Mouse (Mus musculus): ENCODE measurements at regions not wholly inside any gene's neighbourhood (a gene's known extent, or its start where the extent isn't known, plus 50 kb on each side); places are given as distances from the start of the nearest gene placed in this dataset.

DNA sequence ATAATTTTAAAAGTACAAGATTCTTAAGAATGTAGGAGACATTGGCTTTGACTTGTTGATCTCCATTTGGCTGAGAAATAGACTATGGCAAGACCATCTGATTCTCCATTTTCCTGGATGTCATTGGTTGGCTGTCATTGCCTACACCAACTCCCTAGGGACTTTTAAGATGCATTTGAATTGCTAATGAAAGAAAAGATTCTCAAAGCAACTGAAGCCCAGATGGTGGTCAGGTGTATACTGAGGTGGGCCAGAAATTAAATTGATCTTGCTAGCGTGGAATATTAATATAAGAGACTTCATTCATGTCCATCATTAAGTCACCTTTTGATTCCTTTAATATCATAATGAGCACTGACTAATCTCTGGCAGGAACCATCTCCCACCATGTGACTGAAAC is 686.1 kb upstream of the Ptchd4 start:
- no peak for DNase-seq

DNA sequence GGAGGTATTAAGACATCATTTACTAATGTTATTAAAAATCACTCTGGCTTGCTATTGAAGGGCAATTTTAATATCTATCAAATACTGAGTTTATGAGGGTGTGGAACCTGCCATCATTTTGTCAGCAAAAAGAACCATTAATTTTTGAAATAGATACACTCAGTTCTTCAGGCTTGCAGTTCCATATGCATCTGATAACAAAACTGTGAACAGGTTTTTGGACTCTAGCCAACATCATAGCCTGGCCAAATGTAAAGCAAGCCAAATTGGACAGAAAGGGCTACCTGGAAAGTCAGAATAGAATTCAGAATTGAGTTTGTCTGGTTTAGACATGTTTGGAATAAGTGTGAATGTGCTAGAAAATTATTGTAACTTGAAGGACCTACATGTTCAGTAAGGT is 688.2 kb upstream of the Ptchd4 start:
- peak; percentile 62 to 71 for DNase-seq

DNA sequence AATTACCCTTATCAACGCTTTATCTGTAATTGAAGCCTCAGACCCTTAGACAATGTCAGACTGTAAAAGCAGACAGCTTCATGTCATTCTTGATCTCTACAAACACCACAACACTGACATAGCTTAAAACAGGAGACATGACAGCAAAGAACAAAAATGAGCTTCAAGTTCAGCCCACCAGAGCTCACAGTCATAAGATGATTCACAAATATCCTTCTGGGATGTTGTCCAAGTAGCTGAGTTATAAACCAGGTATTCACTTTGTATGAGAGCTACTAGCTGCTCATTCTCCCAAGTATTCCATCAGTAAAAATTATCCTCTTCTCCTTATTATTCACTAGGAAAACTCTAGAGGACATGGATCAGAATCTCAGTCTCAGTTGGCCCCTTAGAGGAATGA is 659.6 kb upstream of the Cenpq start:
- no peak for DNase-seq

All from cerebellum, postnatal 36 days (tissue).